Mouse (Mus musculus) left cerebral cortex, postnatal 36 days (tissue): ENCODE data around the gene Bckdha. TPM values are rescaled to one million over a fixed set of nuclear protein-coding genes. Genes with fewer than 3 reads are reported as not detected.

Experiments used
- DNase-seq, 2 experiments: peaks; one replicate each; pipeline ENCODE4 v3.0.0; 2021 to 2022; ENCODE audit warnings: low spot score in 2 of 2, mixed read lengths in 1 of 2
- intact Hi-C: fragments of 180-260 bp; cut with DNase I; formaldehyde crosslinking; loops from one replicate; pipeline ENCODE4 v1.15.1; 2025
- total RNA-seq, 2 experiments: library from RNA; stranded (reverse); gene quantifications; 2 replicates each; pipeline ENCODE4 v1.2.3; 2021

Bckdha gene
- total RNA-seq, 2 experiments from 2014 or later: 33.0 to 40.9 TPM

GRCm38 (mm10) chr7:25651281-25651680 is 7.5 kb downstream of the Bckdha start:
- DNase-seq: no peak
- intact Hi-C loops: no loop called here

- intact Hi-C loops: no loop called here
- DNase-seq: no peak
These were observed 8.9 kb downstream of the Bckdha start for GRCm38 (mm10) chr7:25649839-25650238.

GRCm38 (mm10) chr7:25647574-25648123 is 11.1 kb downstream of the Bckdha start:
- DNase-seq: no peak
- intact Hi-C loops: no loop called here

GRCm38 (mm10) chr7:25645074-25645473 is 13.7 kb downstream of the Bckdha start:
- DNase-seq: no peak
- intact Hi-C loops: no loop called here

- no peak for DNase-seq
- intact Hi-C loops: no loop called here
These were observed 14.2 kb downstream of the Bckdha start for GRCm38 (mm10) chr7:25644631-25645030.

GRCm38 (mm10) chr7:25644136-25644535 is 14.6 kb downstream of the Bckdha start:
- DNase-seq: no peak
- intact Hi-C loops: no loop called here

- intact Hi-C loops: no loop called here
- DNase-seq: peak; percentile 50 to 58
These were observed 19.0 kb downstream of the Bckdha start for GRCm38 (mm10) chr7:25639754-25640153.

- DNase-seq: no peak
- intact Hi-C loops: no loop called here
These were observed 21.7 kb downstream of the Bckdha start for GRCm38 (mm10) chr7:25637099-25637498.

GRCm38 (mm10) chr7:25636373-25636772 is 22.4 kb downstream of the Bckdha start:
- DNase-seq: no peak
- intact Hi-C loops: no loop called here

- intact Hi-C loops: no loop called here
- no peak for DNase-seq
These were observed 26.1 kb downstream of the Bckdha start for GRCm38 (mm10) chr7:25632679-25633078.

- intact Hi-C loops: no loop called here
- DNase-seq: no peak
These were observed 30.5 kb downstream of the Bckdha start for GRCm38 (mm10) chr7:25628323-25628620.

- no peak for DNase-seq
- intact Hi-C loops: no loop called here
These were observed 31.1 kb downstream of the Bckdha start for GRCm38 (mm10) chr7:25627431-25628322.

GRCm38 (mm10) chr7:25626509-25627430 is 32.0 kb downstream of the Bckdha start, which contains the start of gene B3gnt8:
Gene B3gnt8 (plus strand): TSS chr7:25626654.
- DNase-seq: no peak
- intact Hi-C loops: no loop called here

- no peak for DNase-seq
- intact Hi-C loops: no loop called here
These were observed 33.1 kb downstream of the Bckdha start for GRCm38 (mm10) chr7:25625594-25626250.

GRCm38 (mm10) chr7:25624851-25625250 is 33.9 kb downstream of the Bckdha start:
- intact Hi-C loops: no loop called here
- no peak for DNase-seq

GRCm38 (mm10) chr7:25623857-25624370 is 34.9 kb downstream of the Bckdha start:
- DNase-seq: no peak
- intact Hi-C loops: no loop called here

GRCm38 (mm10) chr7:25620751-25621150 is 38.0 kb downstream of the Bckdha start:
- DNase-seq: no peak
- intact Hi-C loops: no loop called here

GRCm38 (mm10) chr7:25620101-25620500 is 38.7 kb downstream of the Bckdha start:
- intact Hi-C loops: no loop called here
- peak in 1 of 2 experiments; percentile 2 for DNase-seq

GRCm38 (mm10) chr7:25619722-25619991 is 39.1 kb downstream of the Bckdha start:
- intact Hi-C loops: no loop called here
- DNase-seq: no peak
